Mouse (Mus musculus) kidney, adult 18-20 months (tissue): ENCODE data around the gene Medag.

Experiments
- DNase-seq: peaks from one replicate; pipeline ENCODE4 v3.0.0; 2021

Medag gene

DNA sequence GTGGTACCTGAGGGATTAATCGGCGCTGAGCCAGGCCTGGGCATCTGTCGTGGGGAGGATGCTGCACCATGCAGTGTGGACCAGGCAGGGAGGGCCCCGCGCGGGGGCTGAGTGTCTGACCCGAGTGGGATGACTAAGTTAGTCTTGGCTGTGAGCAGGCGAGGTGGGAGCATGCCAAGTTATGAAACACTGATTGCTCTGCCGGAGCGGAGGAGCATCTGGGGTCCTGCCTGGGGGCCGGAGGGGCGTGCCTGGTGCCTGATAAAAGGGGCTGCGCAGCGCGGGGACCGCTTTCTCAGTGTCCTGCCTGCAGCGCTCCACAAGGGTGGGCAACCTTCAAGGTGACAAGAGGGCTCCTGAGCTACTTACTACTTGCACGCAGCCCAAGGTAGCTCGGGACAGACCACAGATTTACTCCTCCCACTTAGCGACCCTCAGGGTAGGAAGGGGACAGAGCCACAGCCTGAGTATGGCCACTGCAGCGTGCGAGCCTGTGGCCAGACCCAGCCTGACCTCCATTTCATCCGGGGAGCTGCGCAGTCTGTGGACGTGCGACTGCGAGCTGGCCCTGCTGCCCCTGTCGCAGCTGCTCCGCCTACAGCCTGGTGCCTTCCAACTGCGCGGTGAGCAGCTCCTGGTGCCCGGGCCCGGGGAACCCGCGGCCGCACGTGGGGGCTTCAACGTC is at the start of gene Medag:
Gene Medag (plus strand): TSS at position 241 of the 685 bp plus-strand sequence.
- peak; percentile 12 for DNase-seq

DNA sequence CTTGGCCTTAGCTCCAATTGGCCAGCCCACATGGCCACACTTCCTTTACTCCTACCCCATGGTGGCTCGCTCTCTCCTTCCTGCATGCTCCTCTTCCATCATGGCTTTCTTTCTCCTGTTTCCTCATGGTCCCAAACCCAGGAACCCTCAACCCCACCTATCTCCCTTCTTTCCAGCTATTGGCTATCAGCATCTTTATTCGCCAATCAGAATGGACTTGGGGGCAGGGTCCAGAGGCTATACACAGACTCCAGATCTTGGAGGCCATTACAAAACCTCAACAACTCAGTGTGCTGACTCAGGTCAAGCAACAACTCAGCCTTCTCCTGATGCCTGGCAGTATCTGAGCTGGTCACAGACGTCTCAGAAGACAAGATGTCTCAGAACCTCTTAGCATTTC is 48.9 kb upstream of the Medag start:
- no peak for DNase-seq

DNA sequence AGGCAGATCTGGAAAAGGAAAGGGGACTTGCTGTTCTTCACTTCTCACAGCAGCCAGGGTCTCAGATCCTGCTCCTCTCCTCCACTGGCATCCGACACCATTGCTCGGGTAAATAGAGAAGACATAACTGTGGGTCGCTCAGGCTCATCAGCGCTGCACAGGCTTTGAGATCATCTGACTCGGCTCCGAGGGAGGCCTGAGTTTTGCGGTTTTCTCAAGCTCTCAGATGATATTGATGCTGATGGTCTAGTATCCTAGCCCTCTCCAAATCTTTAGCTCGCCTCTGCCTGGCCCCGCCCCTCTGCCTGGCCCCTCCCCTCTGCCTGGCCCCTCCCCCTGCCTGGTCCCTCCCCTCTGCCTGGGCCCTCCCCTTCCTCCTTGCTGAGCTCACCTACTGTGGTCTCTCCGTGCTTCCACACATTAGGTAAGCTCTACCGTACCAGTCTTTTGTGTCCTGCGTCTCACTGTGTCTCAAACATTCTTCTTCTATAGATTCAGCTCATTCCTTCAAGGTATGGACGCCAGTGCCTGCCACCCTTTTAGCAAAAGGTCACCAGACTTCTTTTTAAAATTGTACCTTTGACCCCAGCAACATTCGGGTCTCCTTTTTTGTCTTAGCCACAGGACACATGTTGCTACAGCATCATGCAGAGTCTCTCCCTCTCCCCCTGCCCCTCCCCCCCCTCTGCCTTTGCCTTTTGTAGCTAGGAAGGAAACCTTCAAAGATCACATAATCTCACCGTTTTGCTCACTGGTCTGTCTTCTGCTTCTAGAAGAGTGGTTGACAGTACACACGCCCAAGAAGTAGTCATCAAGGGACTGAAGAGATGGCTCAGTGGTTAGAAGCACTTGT is 47.4 kb upstream of the Medag start:
- DNase-seq, result no peak

DNA sequence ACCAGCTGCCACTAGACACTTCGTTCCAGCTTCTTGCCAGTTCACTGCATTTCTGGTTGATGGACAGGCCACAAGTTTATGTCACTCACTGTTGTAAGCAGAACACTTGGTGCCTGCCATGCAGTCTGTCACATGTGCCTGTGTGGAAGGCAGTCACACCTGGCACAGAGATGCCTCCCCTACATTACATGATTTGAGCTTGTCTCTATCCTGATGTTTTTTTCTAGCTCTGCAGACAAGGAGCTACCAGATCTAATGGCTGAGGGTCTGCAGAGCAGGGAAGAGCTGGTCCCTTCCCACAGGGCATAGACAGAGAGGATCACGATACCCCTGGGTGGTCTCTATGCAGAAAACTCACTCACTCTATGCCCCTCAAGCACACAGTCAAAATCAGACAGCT is 44.5 kb upstream of the Medag start:
- DNase-seq, result no peak

DNA sequence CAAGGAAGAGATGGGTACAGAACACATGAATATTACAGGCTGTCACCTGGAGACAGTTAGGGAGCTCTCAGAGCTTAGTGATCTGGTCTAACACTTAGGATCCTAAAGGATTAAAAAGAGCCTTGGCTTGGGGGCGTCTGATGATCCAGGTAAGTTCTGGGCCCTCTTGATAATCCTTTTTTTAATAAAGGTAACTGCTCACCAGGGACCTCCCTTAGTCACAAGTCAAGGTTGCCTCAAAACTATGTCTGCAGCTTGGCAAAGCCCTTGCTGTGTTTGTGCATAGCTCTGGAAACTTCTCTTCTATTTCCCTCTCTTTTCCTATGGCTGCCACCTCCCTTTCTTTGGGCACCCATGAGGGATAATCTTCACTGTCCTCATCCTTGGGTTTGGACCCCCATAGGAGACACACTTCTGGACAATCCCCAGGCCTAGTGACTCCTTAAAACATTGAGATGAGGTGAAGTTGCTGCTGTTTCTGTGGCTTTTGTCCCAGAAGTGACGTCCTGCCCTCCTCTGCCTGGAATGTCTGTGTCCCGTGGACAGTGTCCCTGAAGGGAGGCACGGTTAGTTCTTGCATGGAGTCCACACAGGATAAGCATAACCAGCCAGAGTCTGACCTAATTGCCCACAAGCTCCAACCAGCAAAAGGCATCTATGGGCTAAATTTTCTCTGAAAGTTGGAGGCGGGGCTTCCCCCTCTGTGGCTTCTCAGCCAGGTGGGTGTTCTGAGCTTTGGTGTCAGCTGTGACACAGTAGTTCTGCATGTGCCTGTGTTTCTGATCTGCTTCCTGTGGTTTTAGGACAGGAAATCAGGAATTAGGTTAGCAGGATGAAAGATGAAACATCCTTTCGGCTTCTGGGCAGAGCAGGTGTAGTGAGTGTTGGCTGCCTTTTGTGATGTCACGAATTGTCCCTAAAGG is 43.7 kb upstream of the Medag start:
- no peak for DNase-seq

DNA sequence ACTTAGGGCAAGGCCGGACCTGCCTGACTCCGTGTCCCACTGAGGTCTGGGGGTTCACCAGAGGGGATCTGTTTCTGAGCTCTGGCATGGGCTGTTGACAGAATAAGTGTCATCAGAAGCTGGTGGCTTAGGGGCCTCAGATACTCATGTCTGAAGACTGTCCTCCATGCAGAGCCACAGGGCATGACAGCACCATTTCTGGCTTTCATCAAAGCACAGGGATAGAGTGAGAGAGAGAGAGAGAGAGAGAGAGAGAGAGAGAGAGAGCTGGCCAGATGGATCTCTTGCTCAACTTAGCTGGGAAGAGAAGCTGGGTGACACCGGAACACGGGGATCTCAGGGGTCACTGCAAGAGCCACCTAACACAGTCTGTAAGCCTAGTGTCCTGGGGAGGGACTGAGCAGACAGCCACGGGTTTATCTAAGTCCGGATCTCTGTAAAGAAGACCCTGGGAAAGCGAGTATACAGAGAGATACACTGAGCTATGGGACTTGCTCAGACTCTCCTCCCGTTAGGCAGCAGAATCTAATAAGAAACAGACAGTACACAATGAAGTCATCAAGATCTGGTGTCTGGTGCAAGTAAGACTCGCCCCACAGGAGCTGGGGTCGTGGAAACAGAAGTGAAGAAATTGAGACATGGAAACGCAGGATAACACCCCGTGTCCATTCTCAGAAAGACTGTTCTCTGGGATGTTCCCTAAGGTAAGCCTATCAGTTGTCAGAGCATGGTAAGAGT is 42.8 kb upstream of the Medag start:
- DNase-seq, result no peak

DNA sequence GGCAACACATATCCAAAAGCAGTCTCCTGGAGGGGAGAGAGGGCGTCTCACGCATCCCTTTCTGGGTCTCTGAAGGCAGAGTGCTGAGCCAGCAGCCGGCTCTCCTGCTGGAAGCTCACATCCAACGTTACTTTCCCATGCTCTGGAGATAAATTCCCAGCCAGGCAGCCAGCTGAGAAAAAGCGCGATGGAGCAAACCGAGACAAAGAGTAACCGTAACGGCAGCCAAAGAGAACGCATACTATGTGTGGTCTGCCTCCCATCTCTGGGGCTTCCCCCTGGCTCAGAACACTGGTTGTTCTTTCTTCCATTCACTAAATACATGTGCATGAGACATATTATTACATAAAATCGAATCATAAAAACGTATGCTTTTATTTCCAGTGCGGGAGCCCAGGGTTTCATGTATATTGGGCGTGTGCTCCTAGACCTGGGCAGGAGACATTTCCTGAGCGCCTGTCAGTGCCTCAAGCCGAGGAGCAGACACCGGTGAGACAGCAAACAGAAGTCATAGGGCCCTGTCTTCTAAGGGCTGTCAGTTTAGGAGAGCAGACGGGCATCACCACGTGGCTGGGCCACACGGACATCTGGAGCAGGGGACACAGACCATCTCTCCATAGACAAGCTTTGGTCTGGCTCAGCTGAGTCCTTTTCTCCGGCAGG is 42.0 kb upstream of the Medag start:
- DNase-seq, result no peak

DNA sequence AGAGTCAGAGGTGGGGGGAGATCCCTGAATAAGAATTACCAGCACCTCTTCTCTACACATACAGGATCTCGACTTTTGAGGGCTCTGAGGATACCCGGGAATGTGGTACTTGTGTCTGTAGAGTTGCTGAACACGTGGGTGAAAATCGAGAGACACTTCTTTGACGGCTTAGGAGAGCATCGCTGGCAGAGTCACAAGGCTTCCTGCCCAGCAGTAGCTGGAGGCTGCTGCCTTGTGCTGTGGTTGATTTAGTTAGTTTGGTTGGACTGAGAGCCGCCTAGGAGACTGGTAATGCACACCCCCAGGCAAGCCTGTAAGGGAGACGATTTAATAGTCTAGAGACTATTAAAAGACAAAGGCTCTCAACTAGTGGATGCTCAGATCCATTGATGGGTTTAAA is 39.5 kb upstream of the Medag start:
- DNase-seq, result no peak

DNA sequence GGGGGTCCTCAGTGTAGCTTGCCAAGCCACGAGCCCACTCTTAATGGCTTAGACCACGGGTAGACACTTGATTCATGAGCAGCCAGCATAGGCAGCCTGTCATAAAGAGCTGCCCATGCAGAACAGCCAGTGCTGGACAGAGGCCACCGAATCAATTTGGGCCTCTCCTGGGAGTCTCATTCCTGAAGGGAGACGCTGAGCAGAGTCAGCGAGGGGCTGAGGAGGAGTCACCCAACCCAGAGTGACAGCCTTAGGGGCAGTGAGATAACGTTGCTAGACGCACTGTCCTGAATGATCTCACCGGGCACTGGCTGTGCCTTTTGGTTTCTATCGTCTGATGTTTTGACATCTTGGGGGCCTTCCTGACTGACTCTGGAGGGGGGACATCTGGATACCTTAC is 38.3 kb upstream of the Medag start:
- DNase-seq, result no peak

DNA sequence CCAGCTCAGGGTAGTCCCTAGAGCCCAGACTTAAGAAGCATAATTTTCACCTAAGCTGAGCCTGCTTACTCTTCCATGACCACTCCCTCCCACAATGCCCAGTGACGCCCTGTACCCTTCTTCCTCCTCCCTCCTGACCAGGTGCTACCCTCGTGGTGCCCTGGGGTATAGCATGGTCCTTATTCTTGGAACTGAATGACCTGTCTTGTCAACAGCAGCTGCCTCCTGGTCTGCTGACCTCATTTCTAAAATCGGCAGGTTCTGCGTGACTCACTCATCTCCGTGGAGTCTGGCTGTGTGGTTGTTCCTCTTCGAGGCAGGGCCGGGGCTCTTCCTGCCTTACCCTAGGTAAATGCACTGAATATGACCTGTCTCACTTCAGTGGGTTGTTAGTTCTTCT is 37.5 kb upstream of the Medag start:
- DNase-seq, result no peak

DNA sequence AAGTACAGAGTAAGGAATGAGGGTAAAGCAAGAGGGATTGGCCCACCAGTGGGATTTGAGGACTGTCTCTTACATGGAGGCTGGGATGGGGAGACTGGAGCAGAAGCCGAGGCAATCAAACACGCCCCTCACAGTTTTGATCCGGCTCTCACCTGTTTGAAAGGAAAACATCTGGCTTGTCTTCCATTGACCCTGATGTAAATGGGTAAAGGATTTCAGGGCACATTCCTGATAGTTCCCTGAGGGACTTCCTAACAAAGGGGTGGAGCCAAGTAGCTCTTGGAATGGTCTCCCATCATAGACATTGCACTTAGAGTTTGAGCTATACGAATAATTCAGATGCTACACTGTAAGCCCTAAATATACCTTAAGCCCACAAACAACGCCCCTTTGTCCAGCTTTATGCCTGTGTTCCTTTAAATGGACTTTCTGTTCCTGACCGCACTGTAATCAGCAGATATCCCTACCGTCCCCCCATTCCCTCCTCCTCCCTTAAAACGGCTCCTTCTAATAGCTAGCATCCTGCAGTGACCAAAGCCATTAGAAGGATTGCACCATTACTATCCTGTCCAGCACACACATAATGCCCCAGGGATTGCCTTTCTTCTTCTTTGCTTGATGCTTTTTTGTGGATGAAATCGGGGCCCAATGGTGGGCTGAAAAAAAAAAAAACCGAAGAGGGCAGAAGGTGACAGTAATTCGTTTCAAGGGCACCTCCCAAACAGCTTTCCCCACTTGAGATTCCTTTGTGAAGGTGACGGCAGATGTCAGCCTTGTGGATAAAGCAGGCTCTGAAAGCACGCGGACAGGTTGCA is 36.3 kb upstream of the Medag start:
- DNase-seq, result no peak

DNA sequence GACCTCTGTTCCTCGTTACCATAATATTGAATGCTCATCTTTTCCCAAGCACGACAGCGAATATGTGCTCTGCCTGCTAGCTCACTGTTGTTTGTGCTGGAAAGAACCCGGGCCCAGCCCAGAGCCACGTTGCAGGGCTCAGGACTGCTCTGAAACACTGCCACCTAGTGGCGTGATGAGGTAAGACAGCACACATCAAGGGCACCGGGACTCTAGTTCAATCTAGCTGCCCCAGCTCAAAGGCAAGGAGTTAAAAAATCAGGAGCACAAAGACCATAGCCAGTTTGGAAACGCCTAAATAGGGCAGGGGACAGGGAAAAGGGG is 35.7 kb upstream of the Medag start:
- DNase-seq, result peak; percentile 81

DNA sequence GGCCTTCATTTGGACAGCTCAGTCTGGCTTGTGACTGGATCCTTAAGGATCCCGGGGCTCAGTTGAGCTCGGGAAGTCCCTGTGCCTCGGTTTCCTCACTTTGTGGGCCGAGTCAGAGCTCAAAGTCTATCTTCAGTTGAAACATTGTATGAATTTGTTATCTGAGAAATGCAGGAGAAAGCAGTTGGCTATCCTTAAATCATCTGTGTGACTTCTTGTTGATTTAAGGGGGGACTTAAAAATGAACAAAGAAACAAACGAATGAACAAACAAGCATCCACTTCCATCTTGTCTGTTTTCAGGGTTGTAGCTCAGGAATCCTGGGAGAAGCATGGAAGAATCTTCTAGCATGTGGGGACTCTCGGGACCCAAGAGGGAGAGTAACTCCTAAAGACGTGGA is 35.2 kb upstream of the Medag start:
- no peak for DNase-seq

DNA sequence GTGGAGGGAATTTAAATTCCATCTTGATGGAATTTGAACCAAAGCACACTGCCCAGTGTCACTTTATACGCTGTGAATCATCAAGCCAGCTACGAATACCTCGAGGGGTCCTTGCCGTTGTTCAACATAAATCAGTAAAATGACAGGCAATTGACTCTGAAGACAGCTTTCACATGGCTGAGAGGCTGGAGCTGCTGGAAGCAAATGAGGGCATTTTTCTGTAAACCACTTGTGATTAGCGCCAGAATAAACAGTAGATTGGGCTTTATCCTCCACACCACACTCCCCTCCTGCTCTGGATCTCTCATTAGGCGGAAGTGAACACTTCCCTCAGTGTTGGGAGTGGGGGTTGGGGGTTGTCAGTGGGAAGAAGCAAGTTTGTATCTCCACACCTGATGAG is 34.3 kb upstream of the Medag start:
- no peak for DNase-seq

DNA sequence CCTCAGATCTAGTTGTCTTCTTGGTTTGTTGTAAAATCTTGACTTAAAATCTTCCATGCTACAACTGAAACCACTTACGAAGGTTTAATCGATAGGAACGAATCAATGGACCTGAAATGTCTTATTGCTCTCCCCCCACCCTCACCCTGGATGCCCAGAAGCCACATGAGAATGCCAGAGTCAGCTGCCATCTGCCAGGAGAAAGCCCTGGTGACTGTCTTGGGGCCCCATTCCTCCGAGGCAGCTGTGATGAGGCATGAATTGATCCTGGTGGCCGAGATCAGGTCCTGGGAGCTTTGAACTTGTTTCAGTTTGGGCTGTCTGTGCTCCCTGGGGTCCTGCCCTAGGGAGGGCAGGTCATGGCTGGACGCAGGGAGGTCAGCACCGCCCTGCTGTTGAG is 33.0 kb upstream of the Medag start:
- DNase-seq, result no peak

DNA sequence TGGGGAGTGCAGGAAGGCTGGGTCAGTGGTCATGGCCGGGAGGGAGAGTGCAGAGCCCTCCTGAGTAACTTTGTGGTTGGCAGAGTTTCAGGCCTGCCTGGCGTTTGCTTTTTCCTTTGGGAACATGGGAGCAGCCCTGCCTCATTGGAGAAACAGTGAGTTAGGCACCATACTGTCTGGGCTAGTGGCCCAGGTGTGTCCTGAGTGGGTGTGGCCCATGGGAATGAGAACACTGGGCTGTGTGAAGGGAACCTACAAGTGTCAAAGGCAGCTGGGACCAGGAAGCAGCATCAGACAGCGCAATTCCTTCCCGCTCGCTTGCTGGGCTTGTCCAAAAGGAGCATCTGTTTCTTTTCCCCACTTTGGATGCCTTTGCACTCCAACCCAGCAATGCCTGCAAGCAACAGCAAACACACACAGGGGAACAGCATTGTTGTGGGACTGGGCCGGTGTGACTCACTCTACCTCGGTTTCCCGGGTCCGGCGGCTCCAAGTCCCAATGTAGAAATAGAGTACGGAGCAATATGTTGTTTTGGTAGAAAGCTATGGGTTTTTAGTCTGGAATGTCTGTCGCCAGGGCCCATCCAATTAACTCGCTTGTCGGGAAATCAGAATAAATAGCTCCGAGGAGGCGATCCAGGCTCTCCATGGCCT is 32.3 kb upstream of the Medag start:
- DNase-seq, result no peak

DNA sequence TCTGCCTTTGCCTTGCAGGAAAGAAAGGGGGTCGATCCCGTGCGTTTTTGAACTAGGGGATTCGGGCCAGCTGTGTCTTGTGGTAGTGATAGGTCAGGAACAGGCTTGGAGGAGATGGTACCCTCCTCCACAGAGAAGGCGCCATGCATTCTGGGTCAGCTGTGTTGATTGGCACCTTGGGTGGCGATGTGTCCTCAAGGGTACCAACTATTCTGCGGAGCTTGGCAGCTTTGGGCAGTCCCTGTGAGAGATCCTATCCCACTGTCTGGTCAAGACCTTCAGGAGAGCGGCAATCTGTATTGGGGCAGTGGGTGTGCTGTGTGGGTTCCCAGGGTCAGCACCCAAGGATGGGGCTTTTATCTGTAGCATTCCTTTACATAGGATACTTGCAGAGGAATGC is 31.7 kb upstream of the Medag start:
- DNase-seq, result no peak

DNA sequence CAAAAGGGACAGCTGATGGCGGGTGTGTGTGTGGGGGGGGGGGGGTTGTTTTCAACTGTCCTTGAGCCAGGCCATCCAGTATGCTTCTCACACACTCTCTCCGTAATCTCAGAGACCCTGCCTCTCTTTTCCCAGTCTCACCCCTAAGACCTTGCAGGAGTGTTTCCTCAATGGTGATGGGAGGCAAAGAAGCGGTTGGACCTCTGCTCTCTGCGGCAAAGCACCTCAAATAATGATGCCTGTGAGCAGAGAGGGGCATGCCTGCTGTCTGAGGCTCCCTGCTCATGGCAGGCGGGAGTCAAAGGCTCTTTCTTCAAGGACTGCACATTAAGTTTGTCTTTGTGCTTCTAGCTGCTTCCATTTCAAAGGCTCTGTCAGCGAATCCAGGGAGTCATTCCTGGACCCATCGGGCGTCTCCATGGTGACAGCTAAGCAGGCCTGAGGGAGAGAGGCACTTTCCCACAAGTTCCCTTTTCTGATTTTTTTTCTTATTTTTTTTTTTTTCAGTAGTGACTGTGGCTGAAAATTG is 31.1 kb upstream of the Medag start:
- DNase-seq, result no peak

DNA sequence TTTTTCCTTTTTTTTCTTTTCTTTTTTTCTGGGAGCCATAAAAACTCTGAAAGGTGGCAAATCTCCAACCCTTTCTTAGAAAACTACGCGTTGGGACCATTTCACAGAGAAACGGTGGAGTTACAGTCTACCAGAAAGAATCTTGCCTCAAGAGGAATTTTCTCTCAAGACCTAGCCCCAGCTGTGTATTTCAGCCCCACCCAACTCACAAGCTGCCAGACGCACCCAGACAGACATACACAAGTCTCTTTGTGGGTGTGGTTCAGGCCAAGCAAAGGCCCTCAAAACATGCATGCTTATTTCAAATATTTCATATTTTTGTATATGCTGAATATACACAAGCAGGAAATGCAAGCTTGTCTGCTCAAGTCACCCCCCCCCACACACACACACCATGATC is 29.6 kb upstream of the Medag start:
- DNase-seq, result no peak

DNA sequence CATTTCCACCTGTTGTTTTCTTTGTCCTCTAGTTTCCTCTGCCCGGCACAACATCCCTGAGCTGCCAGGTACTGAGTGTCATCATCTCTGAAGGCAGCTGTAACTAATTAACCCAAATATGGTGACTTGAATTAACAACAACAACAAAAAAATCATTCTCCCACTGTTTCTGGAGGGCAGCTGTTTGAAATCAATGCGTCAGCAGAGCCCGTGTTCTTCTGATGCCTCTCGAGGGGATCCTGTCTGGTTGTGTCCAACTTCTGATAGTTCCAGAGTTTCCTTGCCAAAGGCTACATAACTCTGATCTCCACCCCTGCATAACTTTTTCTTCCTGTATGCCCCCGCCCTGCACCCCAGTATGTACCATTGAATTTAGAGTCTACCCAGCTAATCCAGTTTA is 28.9 kb upstream of the Medag start:
- no peak for DNase-seq
